Mouse (Mus musculus): ENCODE data around the gene Rack1.
"Not testable (repeated sequence)": the region's sequence is repeated elsewhere in the genome, so short reads cannot be mapped to it uniquely, and the experiment has no call there.

Rack1 gene

DNA sequence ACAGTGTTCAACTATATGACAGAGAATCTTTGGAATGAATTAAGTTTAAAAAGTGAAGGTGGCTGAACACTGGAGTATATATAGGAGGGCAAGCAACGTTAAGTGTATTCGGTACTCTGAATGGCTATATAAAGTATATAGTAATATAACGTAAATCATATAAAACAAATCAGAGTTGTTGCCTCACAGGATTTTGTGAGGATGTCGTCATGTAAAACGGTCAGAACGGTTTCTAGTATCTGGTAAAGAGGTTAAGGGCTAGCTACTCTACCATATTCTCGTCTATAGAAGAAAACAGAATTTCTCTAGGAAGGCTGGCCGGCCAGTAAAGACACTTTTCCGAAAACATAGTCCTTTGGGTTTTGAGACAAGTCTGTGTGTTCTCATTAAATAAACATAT lies 17.7 kb downstream of the Rack1 start:
- no peak for DNase-seq (ENCODE audit: extremely low spot score, low spot score)

DNA sequence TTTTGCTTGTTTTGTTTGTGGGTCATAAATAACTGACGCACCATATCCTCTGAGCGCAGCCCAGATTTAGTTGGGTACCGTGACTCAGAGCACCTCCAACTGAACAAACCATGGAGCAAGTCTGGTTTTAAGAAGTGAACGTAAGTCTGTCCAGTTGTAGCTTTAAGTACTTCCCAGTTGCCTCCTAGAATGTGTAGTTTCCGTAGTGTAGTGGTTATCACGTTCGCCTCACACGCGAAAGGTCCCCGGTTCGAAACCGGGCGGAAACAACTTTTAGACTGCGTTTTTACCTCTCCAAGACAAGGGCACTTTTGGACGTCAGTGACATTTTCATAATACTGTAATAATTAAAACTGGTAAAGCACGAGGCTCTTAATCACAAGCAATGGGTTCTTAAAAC lies 18.2 kb downstream of the Rack1 start:
- DNase-seq (ENCODE audit: extremely low spot score, low spot score), result peak; percentile 87

DNA sequence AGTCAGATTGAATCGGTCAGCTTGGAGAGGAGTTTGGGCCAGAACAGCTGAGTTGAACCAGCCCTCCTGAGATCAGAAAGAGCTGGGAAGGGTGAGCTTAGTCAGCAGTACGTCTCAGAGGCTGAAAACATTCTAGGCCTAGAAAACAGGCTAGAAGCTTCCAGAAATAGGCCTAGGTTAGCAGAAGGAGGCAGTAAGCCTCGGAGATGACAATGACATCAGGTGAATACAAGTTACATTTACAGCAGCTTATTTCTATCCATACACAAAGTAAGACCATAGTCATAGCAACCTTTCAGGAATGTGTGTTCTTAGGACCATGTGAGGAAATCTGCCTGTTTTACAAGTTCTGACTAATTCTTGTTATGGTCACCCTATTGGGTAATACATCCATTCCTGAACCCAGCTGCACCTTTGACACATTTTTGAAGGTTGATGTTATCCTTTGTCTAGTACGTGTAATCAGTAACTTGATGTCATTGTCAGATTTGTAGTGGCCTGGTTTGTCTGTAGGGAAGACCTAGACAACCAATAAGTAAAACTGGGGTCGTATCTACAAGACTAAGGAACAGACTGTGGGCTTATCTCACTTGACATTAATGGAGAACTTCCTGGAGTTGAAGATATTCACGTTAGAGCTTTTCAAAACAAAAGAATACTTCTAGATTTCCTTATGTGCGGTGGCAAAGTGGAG lies 19.6 kb downstream of the Rack1 start:
- no peak for DNase-seq (ENCODE audit: extremely low spot score, low spot score)

DNA sequence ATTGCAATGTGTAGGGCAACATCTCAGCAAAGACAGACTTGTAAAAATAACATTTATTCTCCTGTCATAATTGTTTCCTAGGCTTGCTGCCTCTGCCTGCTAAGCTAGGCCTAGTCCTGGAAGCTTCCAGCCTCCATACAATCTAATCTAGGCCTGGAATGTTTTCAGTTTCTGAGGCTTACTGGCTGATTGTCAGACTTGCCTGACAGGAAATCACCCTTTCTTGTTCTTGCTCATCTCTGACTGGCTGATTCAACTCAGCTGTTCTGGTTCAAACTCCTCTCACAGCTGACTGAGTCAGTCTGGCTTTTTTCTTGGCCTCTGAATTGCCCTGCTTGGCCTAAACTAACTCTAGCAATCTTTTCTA lies 20.2 kb downstream of the Rack1 start:
- DNase-seq (ENCODE audit: extremely low spot score, low spot score), result no peak

DNA sequence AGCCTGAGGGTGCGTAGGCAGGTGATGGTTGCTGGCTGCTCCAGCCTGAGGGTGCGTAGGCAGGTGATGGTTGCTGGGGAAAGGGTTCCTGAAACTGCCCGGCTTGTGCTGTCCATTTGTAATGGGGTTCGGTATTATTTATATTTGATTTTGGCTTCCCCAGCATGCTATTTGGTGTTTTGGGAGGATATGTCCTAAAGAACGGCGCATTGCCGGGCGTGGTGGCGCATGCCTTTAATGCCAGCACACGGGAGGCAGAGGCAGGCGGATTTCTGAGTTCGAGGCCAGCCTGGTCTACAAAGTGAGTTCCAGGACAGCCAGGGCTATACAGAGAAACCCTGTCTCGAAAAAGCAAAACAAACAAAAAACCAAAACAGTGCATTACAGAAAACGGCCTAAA lies 21.2 kb downstream of the Rack1 start:
- not testable (repeated sequence) for DNase-seq (ENCODE audit: extremely low spot score, low spot score)

GRCm38 (mm10) chr11:48822768-48823512 lies 22.8 kb downstream of the Rack1 start:
- no peak for DNase-seq (ENCODE audit: extremely low spot score, low spot score)

DNA sequence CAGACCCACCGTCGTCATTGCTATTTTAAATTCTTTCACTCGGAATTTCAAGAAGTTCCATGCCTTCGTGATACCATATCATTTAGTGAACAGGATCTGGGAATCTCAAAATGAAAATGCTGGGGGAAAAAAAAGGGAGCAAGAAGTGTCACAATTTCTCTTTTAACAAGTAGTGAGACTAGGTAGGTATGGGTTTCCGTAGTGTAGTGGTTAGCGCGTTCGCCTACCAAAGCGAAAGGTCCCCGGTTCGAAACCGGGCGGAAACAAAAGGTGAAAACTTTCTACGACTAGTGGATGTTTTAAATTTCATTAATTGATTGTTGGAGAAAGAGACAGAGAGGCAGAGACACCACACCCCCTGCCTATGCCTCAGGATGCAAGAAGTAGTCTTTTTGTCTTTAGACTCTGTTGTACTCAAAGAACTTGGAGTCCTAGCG lies 23.4 kb downstream of the Rack1 start:
- DNase-seq (ENCODE audit: extremely low spot score, low spot score), result peak; percentile 81

DNA sequence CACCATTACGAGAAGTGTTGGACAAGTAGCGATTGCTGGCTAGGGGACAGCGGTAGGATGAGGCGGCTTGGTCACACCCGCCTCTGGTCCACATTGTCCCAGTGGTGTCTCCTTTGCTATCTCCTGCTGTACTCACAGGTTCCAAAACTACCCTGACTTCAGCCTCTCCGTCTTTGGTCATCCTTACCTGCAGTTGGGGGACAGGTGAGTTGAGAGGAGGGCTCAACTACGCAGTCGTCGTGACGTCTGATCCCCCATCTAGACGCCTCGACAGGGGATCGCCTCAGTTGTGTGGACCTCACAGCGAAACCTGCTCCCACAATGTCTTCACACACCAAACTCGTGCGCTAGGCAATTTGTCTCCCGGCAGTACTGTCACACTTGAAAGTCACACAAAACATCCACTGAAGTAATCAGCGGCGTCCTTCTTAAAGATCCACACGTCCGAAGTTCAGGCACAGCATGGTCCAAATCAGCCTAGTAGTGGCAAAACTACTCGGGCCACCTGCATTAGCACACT lies 24.2 kb downstream of the Rack1 start:
- no peak for DNase-seq (ENCODE audit: extremely low spot score, low spot score)

GRCm38 (mm10) chr11:48825979-48826751 lies 26.0 kb downstream of the Rack1 start, which contains the start of the genes Trim7 and Gm12184:
Gene Trim7 (plus strand): TSS chr11:48826140.
Gene Gm12184 (minus strand): TSS chr11:48826655.
- not testable (repeated sequence) for DNase-seq (ENCODE audit: extremely low spot score, low spot score)

DNA sequence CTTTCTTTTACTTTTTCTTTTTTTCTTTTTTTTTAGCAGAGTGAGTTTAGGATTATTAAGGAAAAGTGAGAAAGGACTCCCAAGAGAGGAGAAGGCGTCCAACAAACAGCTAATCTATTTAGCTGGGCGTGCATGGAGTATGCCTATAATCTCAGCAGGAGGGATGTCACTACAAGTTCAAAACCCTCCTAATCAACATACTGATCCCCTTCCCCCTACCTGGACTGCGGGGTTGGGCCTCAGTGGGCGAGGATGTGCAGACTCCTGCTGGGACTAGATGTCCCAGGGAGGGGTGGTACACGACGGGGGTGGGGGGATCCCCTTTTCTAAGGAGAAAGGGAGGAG lies 26.6 kb downstream of the Rack1 start:
- DNase-seq (ENCODE audit: extremely low spot score, low spot score), result no peak

- no peak for DNase-seq (ENCODE audit: extremely low spot score, low spot score)
These were observed 27.8 kb downstream of the Rack1 start for GRCm38 (mm10) chr11:48827926-48828325.

DNA sequence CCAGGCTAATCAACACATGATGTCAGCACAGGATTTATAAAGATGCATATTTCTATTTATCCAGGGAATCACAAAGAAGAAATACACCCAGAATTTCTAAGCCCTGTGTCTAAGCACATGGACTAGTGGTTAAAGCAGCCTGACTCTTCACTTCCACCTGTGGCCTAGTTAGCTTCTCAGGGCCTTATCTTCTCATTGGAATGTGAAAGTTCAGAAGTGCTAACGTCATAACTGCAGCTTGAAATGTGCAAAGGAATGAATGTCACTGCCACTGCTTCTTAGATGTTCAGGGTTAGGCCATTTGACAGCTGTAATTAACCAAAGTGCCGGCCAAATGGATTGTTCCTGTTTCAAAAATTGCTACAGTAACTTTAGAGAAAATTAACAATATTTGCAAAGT lies 30.1 kb downstream of the Rack1 start:
- no peak for DNase-seq (ENCODE audit: extremely low spot score, low spot score)

DNA sequence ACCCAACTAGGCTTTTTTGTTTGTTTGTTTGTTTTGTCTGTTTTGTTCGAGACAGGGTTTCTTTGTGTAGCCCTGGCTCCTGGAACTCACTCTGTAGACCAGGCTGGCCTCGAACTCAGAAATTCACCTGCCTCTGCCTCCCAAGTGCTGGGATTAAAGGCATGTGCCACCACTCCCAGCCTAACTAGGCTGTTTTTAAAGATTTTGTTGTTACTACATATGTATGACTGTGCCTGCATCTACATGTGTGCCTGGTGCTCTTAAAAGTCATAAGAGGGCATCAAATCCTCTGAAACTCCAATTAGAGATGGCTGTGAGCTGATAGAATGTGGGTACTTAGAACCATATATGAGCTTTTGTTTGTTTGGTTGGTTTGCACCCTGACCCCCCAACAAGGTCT lies 31.1 kb downstream of the Rack1 start:
- no peak for DNase-seq (ENCODE audit: extremely low spot score, low spot score)

DNA sequence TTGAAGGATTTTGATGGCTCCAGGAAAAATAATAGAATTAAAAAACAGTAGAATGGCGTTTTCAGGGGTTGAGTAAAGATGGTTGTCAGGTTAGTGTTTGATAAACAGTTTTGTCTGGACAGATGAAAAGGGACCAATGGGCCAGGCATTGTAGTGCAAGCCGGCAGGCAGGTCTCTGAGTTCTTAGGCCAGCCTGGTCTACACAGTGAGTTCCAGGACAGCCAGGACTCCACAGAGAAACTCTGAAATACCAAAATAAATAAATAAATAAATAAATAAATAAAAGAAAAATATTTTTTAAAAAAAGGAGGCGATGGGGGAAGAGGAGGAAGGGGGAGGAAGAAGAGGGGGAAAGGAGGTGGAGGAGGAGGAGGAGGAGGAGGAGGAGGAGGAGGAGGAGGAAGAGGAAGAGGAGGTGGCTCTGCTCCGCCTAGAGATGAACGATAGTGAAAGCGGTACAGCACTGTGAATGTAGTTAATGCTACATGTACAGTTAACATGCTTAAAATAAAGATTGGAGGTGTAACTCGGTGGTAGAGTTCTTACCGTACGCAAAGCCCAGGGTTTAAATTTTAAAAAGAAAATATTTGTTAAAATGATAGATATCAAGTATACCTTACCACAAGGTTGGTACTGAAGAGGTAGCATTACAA lies 33.1 kb downstream of the Rack1 start:
- DNase-seq (ENCODE audit: extremely low spot score, low spot score), result no peak

- peak; percentile 94 for DNase-seq (ENCODE audit: extremely low spot score, low spot score)
These were observed 33.9 kb downstream of the Rack1 start for GRCm38 (mm10) chr11:48833731-48834639.

DNA sequence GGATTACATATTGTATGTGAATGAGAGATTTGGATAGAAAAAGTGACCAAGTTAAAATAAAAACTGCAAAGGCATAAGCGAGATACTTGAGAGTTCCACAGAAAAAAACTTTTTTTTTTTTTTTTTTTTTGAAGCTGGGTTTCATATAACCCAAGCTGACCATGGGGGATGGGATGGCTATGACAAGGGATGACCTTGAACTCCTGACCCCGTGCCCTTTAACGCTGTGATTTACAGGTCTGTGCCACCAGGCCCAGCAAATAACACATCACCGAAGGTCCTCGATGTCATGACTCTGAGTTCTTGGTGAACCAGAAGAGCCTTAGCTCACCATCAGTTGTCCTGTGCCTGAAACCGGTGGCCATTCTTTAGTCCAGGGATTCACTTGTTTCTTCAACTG lies 35.8 kb downstream of the Rack1 start:
- DNase-seq (ENCODE audit: extremely low spot score, low spot score), result no peak

GRCm38 (mm10) chr11:48836990-48837309 lies 36.8 kb downstream of the Rack1 start:
- DNase-seq (ENCODE audit: extremely low spot score, low spot score), result no peak

GRCm38 (mm10) chr11:48837310-48838180 lies 37.4 kb downstream of the Rack1 start:
- DNase-seq (ENCODE audit: extremely low spot score, low spot score), result peak; percentile 66

DNA sequence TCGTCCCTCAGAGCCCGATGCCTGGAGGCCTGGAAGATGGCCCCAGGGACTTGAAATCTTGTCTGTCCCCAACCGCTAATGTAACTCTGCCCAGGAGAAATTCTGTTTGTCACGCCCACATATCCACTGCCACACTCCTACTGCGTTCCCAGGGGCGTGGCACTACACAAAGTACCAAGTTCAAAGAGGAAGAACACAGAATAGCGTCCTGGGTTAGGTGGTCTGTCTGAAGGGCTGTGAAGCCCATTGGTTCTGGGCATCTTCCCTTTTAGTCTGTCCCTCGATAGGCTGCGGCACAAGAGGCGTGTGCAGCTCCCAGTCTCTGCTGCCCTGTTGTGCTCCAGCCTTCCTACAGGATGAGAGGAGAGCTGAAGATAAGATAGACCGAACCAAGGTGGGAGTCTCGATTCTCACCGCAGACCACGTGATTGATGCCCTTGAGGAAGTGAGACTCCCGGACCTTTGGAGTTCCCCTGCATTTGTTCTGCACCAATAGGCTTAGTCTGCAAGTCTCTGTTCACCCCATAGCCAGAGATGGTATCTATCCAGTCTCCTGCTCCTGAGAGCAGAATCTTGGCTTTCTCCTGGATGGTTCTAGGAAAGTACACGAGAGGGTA lies 38.2 kb downstream of the Rack1 start:
- no peak for DNase-seq (ENCODE audit: extremely low spot score, low spot score)

All from neural tube, embryonic 10.5 days (tissue).